Mouse (Mus musculus): ENCODE results near the gene Runx1. TPM values are rescaled to one million over a fixed set of nuclear protein-coding genes. Genes with fewer than 3 reads are reported as not detected.
A peak's percentile ranks its signal among the peaks of the same experiment; 100 is the strongest.

Gene Runx1
- polyA plus RNA-seq, 1 experiment: 2.0 TPM

- DNase-seq (ENCODE audit: low read depth, low spot score): no peak
- 74% methylated on average over 64 of the region's 64 CpGs for WGBS
Observed at GRCm38 (mm10) chr16:92605606-92606490, 220.1 kb downstream of the Runx1 start.

- DNase-seq (ENCODE audit: low read depth, low spot score): no peak
- 71% methylated on average over 11 of the region's 11 CpGs for WGBS
Observed at GRCm38 (mm10) chr16:92602504-92602903, 223.4 kb downstream of the Runx1 start.

- 78% methylated on average over 9 of the region's 9 CpGs for WGBS
- DNase-seq (ENCODE audit: low read depth, low spot score): no peak
Observed at GRCm38 (mm10) chr16:92601270-92601826, 224.6 kb downstream of the Runx1 start.

GRCm38 (mm10) chr16:92599451-92599850 is 226.5 kb downstream of the Runx1 start:
- 81% methylated on average over 11 of the region's 11 CpGs for WGBS
- DNase-seq (ENCODE audit: low read depth, low spot score): no peak

GRCm38 (mm10) chr16:92597655-92598054 is 228.3 kb downstream of the Runx1 start:
- no peak for DNase-seq (ENCODE audit: low read depth, low spot score)
- 44% methylated on average over 11 of the region's 11 CpGs for WGBS

- 22% methylated on average over 6 of the region's 6 CpGs for WGBS
- no peak for DNase-seq (ENCODE audit: low read depth, low spot score)
Observed at GRCm38 (mm10) chr16:92592207-92592606, 233.7 kb downstream of the Runx1 start.

- DNase-seq (ENCODE audit: low read depth, low spot score): no peak
- 73% methylated on average over 6 of the region's 6 CpGs for WGBS
Observed at GRCm38 (mm10) chr16:92591783-92592182, 234.2 kb downstream of the Runx1 start.

- DNase-seq (ENCODE audit: low read depth, low spot score): no peak
- WGBS: 80% methylated on average over 4 of the region's 4 CpGs
Observed at GRCm38 (mm10) chr16:92587836-92588235, 238.1 kb downstream of the Runx1 start.

- WGBS: 72% methylated on average over 10 of the region's 10 CpGs
Observed at GRCm38 (mm10) chr16:92581767-92582166, 244.2 kb downstream of the Runx1 start.

GRCm38 (mm10) chr16:92580981-92581380 is 245.0 kb downstream of the Runx1 start:
- WGBS: 89% methylated on average over 10 of the region's 10 CpGs
- no peak for DNase-seq (ENCODE audit: low read depth, low spot score)

More at GRCm38 (mm10) chr16:92581767-92582166, 244.2 kb downstream of the Runx1 start:
- no peak for DNase-seq (ENCODE audit: low read depth, low spot score)

GRCm38 (mm10) chr16:92578915-92579653 is 246.9 kb downstream of the Runx1 start:
- 83% methylated on average over 7 of the region's 7 CpGs for WGBS
- DNase-seq (ENCODE audit: low read depth, low spot score): no peak

- WGBS: 80% methylated on average over 9 of the region's 9 CpGs
Observed at GRCm38 (mm10) chr16:92577381-92577780, 248.6 kb downstream of the Runx1 start.

GRCm38 (mm10) chr16:92575792-92576191 is 250.2 kb downstream of the Runx1 start:
- DNase-seq (ENCODE audit: low read depth, low spot score): no peak
- 65% methylated on average over 10 of the region's 10 CpGs for WGBS

More at GRCm38 (mm10) chr16:92577381-92577780, 248.6 kb downstream of the Runx1 start:
- no peak for DNase-seq (ENCODE audit: low read depth, low spot score)

- 79% methylated on average over 4 of the region's 4 CpGs for WGBS
- DNase-seq (ENCODE audit: low read depth, low spot score): no peak
Observed at GRCm38 (mm10) chr16:92573193-92573592, 252.8 kb downstream of the Runx1 start.

- no peak for DNase-seq (ENCODE audit: low read depth, low spot score)
- 77% methylated on average over 11 of the region's 11 CpGs for WGBS
Observed at GRCm38 (mm10) chr16:92571246-92571645, 254.7 kb downstream of the Runx1 start.

- 30% methylated on average over 5 of the region's 5 CpGs for WGBS
- no peak for DNase-seq (ENCODE audit: low read depth, low spot score)
Observed at GRCm38 (mm10) chr16:92566146-92566545, 259.8 kb downstream of the Runx1 start.

- peak; percentile 70 for DNase-seq (ENCODE audit: low read depth, low spot score)
- WGBS: 3% methylated on average over 6 of the region's 6 CpGs
Observed at GRCm38 (mm10) chr16:92565708-92566107, 260.2 kb downstream of the Runx1 start.

GRCm38 (mm10) chr16:92565291-92565690 is 260.7 kb downstream of the Runx1 start:
- WGBS: 32% methylated on average over 11 of the region's 11 CpGs
- DNase-seq (ENCODE audit: low read depth, low spot score): no peak

GRCm38 (mm10) chr16:92555051-92555450 is 270.9 kb downstream of the Runx1 start:
- WGBS: 83% methylated on average over 1 of the region's 1 CpGs
- no peak for DNase-seq (ENCODE audit: low read depth, low spot score)

- no peak for DNase-seq (ENCODE audit: low read depth, low spot score)
- 56% methylated on average over 11 of the region's 11 CpGs for WGBS
Observed at GRCm38 (mm10) chr16:92552858-92553257, 273.1 kb downstream of the Runx1 start.

GRCm38 (mm10) chr16:92552106-92552382 is 273.9 kb downstream of the Runx1 start:
- DNase-seq (ENCODE audit: low read depth, low spot score): no peak
- 61% methylated on average over 9 of the region's 9 CpGs for WGBS

Measured in large intestine, adult 2 months (tissue).